In genomic region chr10:7204953-7205352, GRCm38 (mm10) we compare ENCODE assay signal across 25 mouse cellular contexts. TPM values are rescaled to one million over a fixed set of nuclear protein-coding genes. Genes with fewer than 3 reads are reported as not detected.
A peak's percentile ranks its signal among the peaks of the same experiment; 100 is the strongest.
DNase-seq lines count a peak whose midpoint lies in the region; ATAC-seq and TF ChIP-seq lines count a peak whose summit lies in the region.
"Had no signal": no experiment of that assay in that cellular context is flagged by ENCODE, and none has a peak within 500 bp of the region (broad histone marks: within the 10 kb centered on the region; RNA-seq: fewer than 3 reads in every experiment).

No protein-coding gene starts in this region.

- H3K9me3 ChIP-seq in CH12.LX (replicated peaks; ENCODE audit: low read length) = no peaks in the 10 kb centered on the region
- H3K9me3 ChIP-seq: embryonic facial prominence, embryonic 12.5 days; embryonic facial prominence, embryonic 15.5 days; G1E; heart, embryonic 12.5 days; heart, embryonic 15.5 days; hindbrain, embryonic 12.5 days; hindbrain, embryonic 15.5 days had no signal

- DNase-seq in cerebellum, adult 9-10 months = peak; percentile 42
- no peak for DNase-seq in cerebellum, adult 18-20 months
- DNase-seq in A20 (ENCODE audit: low read depth, low spot score) (peak; percentile 11), CH12.LX (ENCODE audit: extremely low read depth) (peak; percentile 72)
- DNase-seq in lung, postnatal 4 days = no peak
- no peak for DNase-seq in lung, postnatal 25 days (ENCODE audit: low spot score)
- DNase-seq: adrenal gland, postnatal 10 days; adrenal gland, postnatal 36 days; cerebellum, adult 11 months; cerebellum, postnatal 10 days; forebrain, postnatal 0 days; gastrocnemius, postnatal 25 days; heart, postnatal 10 days; heart, postnatal 36 days had no signal

- no peak overlapping the region for H3K4me3 ChIP-seq in CH12.LX (replicated peaks in 1 of 3; ENCODE audit: low read depth in 2 of 3, low read length in 2 of 3, poor library complexity in 1 of 3)
- H3K4me3 ChIP-seq: embryonic facial prominence, embryonic 12.5 days; embryonic facial prominence, embryonic 15.5 days; heart, embryonic 12.5 days; heart, embryonic 15.5 days; hindbrain, embryonic 12.5 days; hindbrain, embryonic 15.5 days had no signal

- peak; percentile 34 to 62; a peak in 2 of 4 replicates for ATAC-seq in hematopoietic stem cell, adult 5-6 weeks (replicated peaks in 1 of 2; ENCODE audit: insufficient read depth in 1 of 2, low FRiP score in 2 of 2, low TSS enrichment in 1 of 2, low read depth in 1 of 2, poor library complexity in 2 of 2, severe bottlenecking in 2 of 2)
- ATAC-seq: forebrain, embryonic 14.5 days; forebrain, postnatal 0 days; intestine, postnatal 0 days; Patski had no signal

- dilution Hi-C loops in CH12.LX (cut with MboI; ENCODE audit: extremely low pct_ligation_motif_present, extremely low pct_unique_long_range_greater_than_20kb, low sequenced_read_pairs) = no loop called here

- H3K27ac ChIP-seq in CH12.LX (ENCODE audit: insufficient read depth, low read depth) = no peak overlapping the region
- H3K27ac ChIP-seq: embryonic facial prominence, embryonic 12.5 days; embryonic facial prominence, embryonic 15.5 days; heart, embryonic 15.5 days; hindbrain, embryonic 12.5 days; hindbrain, embryonic 15.5 days had no signal

- no peak for TF ChIP-seq POLR2A in CH12.LX (IDR thresholded peaks at IDR 0.05; ENCODE audit: low read depth, low read length)

- TF ChIP-seq EP300 in CH12.LX (IDR thresholded peaks at IDR 0.05; ENCODE audit: low read length) = peak; percentile 70

- no peak for TF ChIP-seq RAD21 in CH12.LX (IDR thresholded peaks at IDR 0.05; ENCODE audit: low read depth, low read length)

- H3K4me1 ChIP-seq in CH12.LX (ENCODE audit: control insufficient read depth in 1 of 2, insufficient read depth in 2 of 2) = peaks cover 13 to 41% of the 10 kb centered on the region in 2 experiments
- H3K4me1 ChIP-seq: hindbrain, embryonic 15.5 days had no signal

- no peaks in the 10 kb centered on the region for H3K79me2 ChIP-seq in CH12.LX (replicated peaks; ENCODE audit: control insufficient read depth, extremely low read depth, insufficient read depth, poor library complexity, severe bottlenecking)

- in situ Hi-C loops in CH12.LX (cut with MboI; ENCODE audit: low pct_ligation_motif_present, low pct_unique_long_range_greater_than_20kb, low sequenced_read_pairs) = no loop called here

- H3K36me3 ChIP-seq in CH12.LX (replicated peaks in 1 of 2; ENCODE audit: control insufficient read depth in 1 of 2, insufficient read depth in 1 of 2, low read length in 1 of 2) = peaks cover 0 to 7% of the 10 kb centered on the region in 2 experiments
- H3K36me3 ChIP-seq: embryonic facial prominence, embryonic 12.5 days; embryonic facial prominence, embryonic 15.5 days; G1E; heart, embryonic 15.5 days; hindbrain, embryonic 12.5 days; hindbrain, embryonic 15.5 days had no signal

- no peaks in the 10 kb centered on the region for H3K27me3 ChIP-seq in CH12.LX (replicated peaks)
- H3K27me3 ChIP-seq: embryonic facial prominence, embryonic 12.5 days; embryonic facial prominence, embryonic 15.5 days; heart, embryonic 12.5 days; heart, embryonic 15.5 days; hindbrain, embryonic 12.5 days; hindbrain, embryonic 15.5 days; Patski had no signal

- no peak overlapping the region for H3K4me2 ChIP-seq in CH12.LX (ENCODE audit: insufficient read depth, low read depth, poor library complexity, severe bottlenecking)
- H3K4me2 ChIP-seq: embryonic facial prominence, embryonic 12.5 days; embryonic facial prominence, embryonic 15.5 days; heart, embryonic 12.5 days; heart, embryonic 15.5 days; hindbrain, embryonic 12.5 days; hindbrain, embryonic 15.5 days had no signal

- no peak for TF ChIP-seq CTCF in CH12.LX (conservative IDR thresholded peaks at IDR 0.05 in 1 of 2, IDR thresholded peaks at IDR 0.05 in 1 of 2; ENCODE audit: low read depth in 2 of 2, low read length in 2 of 2)

- H3K9ac ChIP-seq in CH12.LX (ENCODE audit: insufficient read depth, low read depth) = no peak overlapping the region
- H3K9ac ChIP-seq: embryonic facial prominence, embryonic 12.5 days; embryonic facial prominence, embryonic 15.5 days; forebrain, postnatal 0 days; heart, embryonic 12.5 days; heart, embryonic 15.5 days; hindbrain, embryonic 12.5 days; hindbrain, embryonic 15.5 days had no signal

TF ChIP-seq in CH12.LX, 34 proteins besides CTCF, POLR2A, EP300 and RAD21:
- no peak for TF ChIP-seq ZC3H11A (IDR thresholded peaks at IDR 0.05; ENCODE audit: low read depth, low read length)
- 0 out of 2 replicates have a peak, but pooled peaks have one; percentile 16 for TF ChIP-seq TCF12 (IDR thresholded peaks at IDR 0.05; ENCODE audit: low read depth, low read length)
- peak; percentile 72 for TF ChIP-seq MEF2A (IDR thresholded peaks at IDR 0.05; ENCODE audit: borderline replicate concordance, low read depth, low read length)
- no peak for TF ChIP-seq SIN3A (IDR thresholded peaks at IDR 0.05; ENCODE audit: low read length)
- no peak for TF ChIP-seq MYC (IDR thresholded peaks at IDR 0.05; ENCODE audit: low read depth, low read length)
- TF ChIP-seq MAFK (IDR thresholded peaks at IDR 0.05; ENCODE audit: insufficient replicate concordance, low read length) = no peak
- TF ChIP-seq MAX (IDR thresholded peaks at IDR 0.05; ENCODE audit: low read length) = no peak
- TF ChIP-seq MXI1 (IDR thresholded peaks at IDR 0.05; ENCODE audit: low read depth, low read length) = no peak
- no peak for TF ChIP-seq USF2 (conservative IDR thresholded peaks at IDR 0.05; ENCODE audit: low read depth, low read length)
- peak; percentile 56; the same call in 1 of the 2 replicates for TF ChIP-seq BHLHE40 (IDR thresholded peaks at IDR 0.05; ENCODE audit: low read depth, low read length)
- TF ChIP-seq CHD1 (IDR thresholded peaks at IDR 0.05; ENCODE audit: low read depth, low read length) = peak; percentile 97
- TF ChIP-seq IRF4 (IDR thresholded peaks at IDR 0.05; ENCODE audit: low read depth, low read length) = peak; percentile 85
- TF ChIP-seq SMC3 (IDR thresholded peaks at IDR 0.05; ENCODE audit: low read depth, low read length) = no peak
- no peak for TF ChIP-seq JUND (conservative IDR thresholded peaks at IDR 0.05; ENCODE audit: low read depth, low read length)
- peak; percentile 53; the same call in 1 of the 2 replicates for TF ChIP-seq ETS1 (conservative IDR thresholded peaks at IDR 0.05; ENCODE audit: low read depth, low read length)
- TF ChIP-seq USF1 (IDR thresholded peaks at IDR 0.05; ENCODE audit: low read depth, low read length) = no peak
- TF ChIP-seq GABPA (IDR thresholded peaks at IDR 0.05; ENCODE audit: insufficient replicate concordance, low read depth, low read length) = no peak
- no peak for TF ChIP-seq ZNF384 (IDR thresholded peaks at IDR 0.05; ENCODE audit: low read depth, low read length)
- no peak for TF ChIP-seq TBP (conservative IDR thresholded peaks at IDR 0.05; ENCODE audit: low read depth, low read length)

RNA-seq across cellular contexts. Expression of gene Cnksr3, which starts 7.1 kb away (rescaled TPM):
- total RNA-seq in CH12.LX (2012; rRNA removed) (0.71 and 0.72 TPM in 2 replicates), CH12.LX (2014; rRNA removed) (2.9 and 3.0 TPM in 2 replicates)
- polyA plus RNA-seq in CH12.LX (2012; ENCODE audit: insufficient read length, low read depth) = 3.8 and 3.9 TPM in 2 replicates
- 11.9 and 17.8 TPM in 2 replicates for total RNA-seq in hematopoietic stem cell, adult 5-6 weeks (2017)
- total RNA-seq: G1E had no signal
- polyA plus RNA-seq: G1E had no signal

Comparison
In these comparisons a context has a peak if more than half of its experiments do, and no peak if none do; other contexts are left out.
1. DNase-seq: peak in cerebellum, adult 9-10 months (single experiment), A20 (single experiment) and CH12.LX (single experiment); none in cerebellum, adult 18-20 months (0 of 2), lung, postnatal 4 days (0 of 2) and lung, postnatal 25 days (single experiment).